Mouse (Mus musculus): ENCODE data around the gene Col4a3. TPM values are rescaled to one million over a fixed set of nuclear protein-coding genes. Genes with fewer than 3 reads are reported as not detected.

The Col4a3 gene
- polyA plus RNA-seq, 1 experiment from 2014 or later = 0.16 TPM

GRCm38 (mm10) chr1:82695915-82696314 is 109.2 kb downstream of the Col4a3 start:
- H3K4me2 ChIP-seq (ENCODE audit: low read depth, low read length) = no peak overlapping the region
- no peaks in the 10 kb centered on the region for H3K27me3 ChIP-seq (replicated peaks; ENCODE audit: control insufficient read depth, insufficient read depth, low read length)
- no peaks in the 10 kb centered on the region for H3K4me1 ChIP-seq (ENCODE audit: control insufficient read depth, insufficient read depth, low read length)
- no peak overlapping the region for H3K27ac ChIP-seq (ENCODE audit: low read length)
- WGBS = 54% methylated on average over 3 of the region's 3 CpGs
- H3K4me3 ChIP-seq (ENCODE audit: low read length) = no peak overlapping the region
- no peaks in the 10 kb centered on the region for H3K36me3 ChIP-seq (ENCODE audit: control insufficient read depth, insufficient read depth, low read length)
- no peaks in the 10 kb centered on the region for H3K9me3 ChIP-seq (ENCODE audit: control insufficient read depth, low read length)
- ATAC-seq = no peak
- H3K9ac ChIP-seq (ENCODE audit: low read depth, low read length) = no peak overlapping the region

DNA sequence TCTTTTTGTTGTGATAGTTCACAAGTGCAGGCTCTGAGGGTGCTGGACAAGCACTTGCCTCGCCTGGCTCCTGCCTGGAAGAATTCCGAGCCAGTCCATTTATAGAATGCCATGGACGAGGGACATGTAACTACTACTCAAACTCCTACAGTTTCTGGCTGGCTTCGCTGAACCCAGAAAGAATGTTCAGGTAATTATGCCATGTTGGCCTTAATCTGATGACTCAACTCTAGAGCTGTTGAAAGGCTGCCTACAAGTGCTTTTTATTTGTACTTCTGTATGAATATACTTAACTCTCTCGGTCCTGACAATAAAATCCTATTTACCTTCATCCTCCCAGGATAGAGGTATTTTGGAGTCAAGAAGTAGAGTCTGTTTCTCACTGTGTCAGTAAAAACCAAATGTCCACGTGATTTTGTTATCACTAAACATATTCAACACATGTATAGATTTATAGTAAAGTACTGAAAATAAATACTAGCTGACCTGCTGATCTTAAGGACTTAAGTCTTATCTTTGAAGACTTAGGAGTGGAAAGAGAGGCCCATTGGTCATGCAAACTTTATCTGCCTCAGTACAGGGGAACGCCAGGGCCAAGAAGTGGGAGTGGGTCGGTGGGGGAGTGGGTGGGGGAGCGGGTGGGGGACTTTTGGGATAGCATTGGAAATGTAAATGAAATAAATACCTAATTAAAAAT is 131.2 kb downstream of the Col4a3 start:
- H3K9ac ChIP-seq (ENCODE audit: low read depth, low read length) = no peak overlapping the region
- ATAC-seq = no peak
- H3K4me3 ChIP-seq (ENCODE audit: low read length) = no peak overlapping the region
- no peaks in the 10 kb centered on the region for H3K36me3 ChIP-seq (ENCODE audit: control insufficient read depth, insufficient read depth, low read length)
- no peaks in the 10 kb centered on the region for H3K27me3 ChIP-seq (replicated peaks; ENCODE audit: control insufficient read depth, insufficient read depth, low read length)
- H3K9me3 ChIP-seq (ENCODE audit: control insufficient read depth, low read length) = no peaks in the 10 kb centered on the region
- H3K4me2 ChIP-seq (ENCODE audit: low read depth, low read length) = no peak overlapping the region
- H3K27ac ChIP-seq (ENCODE audit: low read length) = no peak overlapping the region
- 67% methylated on average over 9 of the region's 9 CpGs for WGBS
- H3K4me1 ChIP-seq (ENCODE audit: control insufficient read depth, insufficient read depth, low read length) = no peaks in the 10 kb centered on the region

DNA sequence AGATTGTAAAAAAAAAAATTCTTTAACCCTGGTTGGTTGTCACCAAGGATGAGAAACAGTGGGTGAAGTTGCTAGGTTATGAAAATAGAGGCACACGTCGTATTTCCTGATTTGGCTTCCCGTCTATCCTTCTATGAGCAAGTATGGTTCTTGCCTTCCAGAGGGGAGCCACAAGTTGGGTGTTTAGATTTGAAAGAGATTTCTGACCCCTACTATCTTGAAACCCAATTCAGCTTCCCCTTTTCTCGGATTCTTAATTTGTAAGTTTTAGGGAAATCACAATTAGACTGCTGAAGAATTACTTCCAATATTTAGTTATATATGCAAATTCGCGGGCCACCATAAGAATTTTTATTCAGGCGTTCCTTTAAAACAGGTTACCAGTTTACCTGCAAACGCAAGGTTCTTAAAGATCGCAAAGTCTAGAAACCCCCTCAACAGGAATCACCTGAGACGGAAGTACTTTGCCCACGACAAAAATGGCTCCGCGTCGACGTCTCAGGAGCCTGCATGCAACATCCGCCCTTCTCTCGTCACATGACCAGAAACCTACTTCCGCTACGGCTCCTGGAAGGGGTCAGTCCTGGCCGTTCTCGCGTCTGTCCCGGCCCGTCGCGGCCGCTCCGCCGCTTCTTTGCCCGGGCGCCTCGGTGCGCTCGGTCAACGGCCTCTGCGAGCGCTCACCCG is 137.8 kb downstream of the Col4a3 start, which contains the start of gene Mff:
TSS of gene Mff (plus strand) at position 552 of the 687 bp plus-strand sequence.
- Histone ChIP-seq H3K4me1 (ENCODE audit: control insufficient read depth, insufficient read depth, low read length) (peaks cover 8% of the 10 kb centered on the region), H3K27ac (ENCODE audit: low read length) (peak within 1 kb of the TSS; percentile 77; the same call in 1 of the 2 replicates), H3K9me3 (ENCODE audit: control insufficient read depth, low read length) (no peaks in the 10 kb centered on the region), H3K36me3 (ENCODE audit: control insufficient read depth, insufficient read depth, low read length) (no peaks in the 10 kb centered on the region), H3K9ac (ENCODE audit: low read depth, low read length) (peak within 1 kb of the TSS; percentile 97), H3K4me3 (ENCODE audit: low read length) (peak within 1 kb of the TSS; percentile 95), H3K4me2 (ENCODE audit: low read depth, low read length) (peak within 1 kb of the TSS; percentile 95), H3K27me3 (replicated peaks; ENCODE audit: control insufficient read depth, insufficient read depth, low read length) (no peaks in the 10 kb centered on the region)
- peak; percentile 99 for ATAC-seq
- WGBS = 10% methylated on average over 38 of the region's 38 CpGs

GRCm38 (mm10) chr1:82725026-82725874 is 138.5 kb downstream of the Col4a3 start:
- Histone ChIP-seq H3K4me3 (ENCODE audit: low read length) (peak overlapping the region; percentile 95), H3K4me1 (ENCODE audit: control insufficient read depth, insufficient read depth, low read length) (peaks cover 8% of the 10 kb centered on the region), H3K36me3 (ENCODE audit: control insufficient read depth, insufficient read depth, low read length) (no peaks in the 10 kb centered on the region), H3K27me3 (replicated peaks; ENCODE audit: control insufficient read depth, insufficient read depth, low read length) (no peaks in the 10 kb centered on the region), H3K4me2 (ENCODE audit: low read depth, low read length) (peak overlapping the region; percentile 95), H3K9me3 (ENCODE audit: control insufficient read depth, low read length) (no peaks in the 10 kb centered on the region), H3K9ac (ENCODE audit: low read depth, low read length) (peak overlapping the region; percentile 97), H3K27ac (ENCODE audit: low read length) (peak overlapping the region; percentile 77; the same call in 1 of the 2 replicates)
- peak; percentile 99 for ATAC-seq
- WGBS = 2% methylated on average over 37 of the region's 37 CpGs

GRCm38 (mm10) chr1:82725875-82726185 is 139.1 kb downstream of the Col4a3 start:
- H3K27me3 ChIP-seq (replicated peaks; ENCODE audit: control insufficient read depth, insufficient read depth, low read length) = no peaks in the 10 kb centered on the region
- no peaks in the 10 kb centered on the region for H3K9me3 ChIP-seq (ENCODE audit: control insufficient read depth, low read length)
- ATAC-seq = no peak
- WGBS = 49% methylated on average over 4 of the region's 4 CpGs
- H3K36me3 ChIP-seq (ENCODE audit: control insufficient read depth, insufficient read depth, low read length) = no peaks in the 10 kb centered on the region
- peak overlapping the region; percentile 95 for H3K4me2 ChIP-seq (ENCODE audit: low read depth, low read length)
- no peak overlapping the region for H3K27ac ChIP-seq (ENCODE audit: low read length)
- H3K9ac ChIP-seq (ENCODE audit: low read depth, low read length) = peak overlapping the region; percentile 97; the same call in 1 of the 2 replicates
- peaks cover 8% of the 10 kb centered on the region for H3K4me1 ChIP-seq (ENCODE audit: control insufficient read depth, insufficient read depth, low read length)
- peak overlapping the region; percentile 95 for H3K4me3 ChIP-seq (ENCODE audit: low read length)

- Histone ChIP-seq H3K4me3 (ENCODE audit: low read length) (no peak overlapping the region), H3K4me2 (ENCODE audit: low read depth, low read length) (no peak overlapping the region), H3K27ac (ENCODE audit: low read length) (no peak overlapping the region), H3K9me3 (ENCODE audit: control insufficient read depth, low read length) (no peaks in the 10 kb centered on the region), H3K4me1 (ENCODE audit: control insufficient read depth, insufficient read depth, low read length) (peaks cover 8% of the 10 kb centered on the region), H3K36me3 (ENCODE audit: control insufficient read depth, insufficient read depth, low read length) (no peaks in the 10 kb centered on the region; the same call in 1 of the 2 replicates), H3K9ac (ENCODE audit: low read depth, low read length) (no peak overlapping the region), H3K27me3 (replicated peaks; ENCODE audit: control insufficient read depth, insufficient read depth, low read length) (no peaks in the 10 kb centered on the region)
- 88% methylated on average over 5 of the region's 5 CpGs for WGBS
- no peak for ATAC-seq
Measured at GRCm38 (mm10) chr1:82726482-82726881, 139.8 kb downstream of the Col4a3 start.

- H3K27ac ChIP-seq (ENCODE audit: low read length) = no peak overlapping the region
- H3K9me3 ChIP-seq (ENCODE audit: control insufficient read depth, low read length) = no peaks in the 10 kb centered on the region
- ATAC-seq = no peak
- 90% methylated on average over 1 of the region's 1 CpGs for WGBS
- H3K4me1 ChIP-seq (ENCODE audit: control insufficient read depth, insufficient read depth, low read length) = no peaks in the 10 kb centered on the region
- no peak overlapping the region for H3K9ac ChIP-seq (ENCODE audit: low read depth, low read length)
- no peaks in the 10 kb centered on the region for H3K27me3 ChIP-seq (replicated peaks; ENCODE audit: control insufficient read depth, insufficient read depth, low read length)
- H3K4me3 ChIP-seq (ENCODE audit: low read length) = no peak overlapping the region
- peaks cover 3% of the 10 kb centered on the region for H3K36me3 ChIP-seq (ENCODE audit: control insufficient read depth, insufficient read depth, low read length)
- H3K4me2 ChIP-seq (ENCODE audit: low read depth, low read length) = no peak overlapping the region
Measured at GRCm38 (mm10) chr1:82733357-82733756, 146.6 kb downstream of the Col4a3 start.

GRCm38 (mm10) chr1:82738066-82738465 is 151.3 kb downstream of the Col4a3 start:
- WGBS = 65% methylated on average over 1 of the region's 1 CpGs

DNA sequence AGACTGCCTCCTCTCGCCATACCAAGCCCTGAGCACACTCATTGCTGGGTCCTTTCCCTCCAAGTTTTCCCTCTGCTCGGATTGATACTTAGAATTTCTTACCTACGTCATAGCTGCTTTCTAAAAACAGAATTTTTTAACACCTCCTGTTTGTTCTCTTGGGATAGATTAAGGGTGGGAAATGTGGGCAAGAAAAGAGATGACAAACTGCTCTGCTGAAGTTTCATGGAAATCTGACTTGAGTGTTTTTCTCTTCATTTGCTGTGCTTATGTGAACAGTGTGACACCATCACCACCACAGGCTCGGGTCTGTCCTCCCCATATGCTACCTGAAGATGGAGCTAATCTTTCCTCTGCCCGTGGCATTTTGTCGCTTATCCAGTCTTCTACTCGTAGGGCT is 154.8 kb downstream of the Col4a3 start:
- H3K4me3 ChIP-seq (ENCODE audit: low read length) = no peak overlapping the region
- ATAC-seq = no peak
- 82% methylated on average over 7 of the region's 7 CpGs for WGBS
- no peaks in the 10 kb centered on the region for H3K36me3 ChIP-seq (ENCODE audit: control insufficient read depth, insufficient read depth, low read length)
- H3K9ac ChIP-seq (ENCODE audit: low read depth, low read length) = no peak overlapping the region
- no peaks in the 10 kb centered on the region for H3K27me3 ChIP-seq (replicated peaks; ENCODE audit: control insufficient read depth, insufficient read depth, low read length)
- H3K4me1 ChIP-seq (ENCODE audit: control insufficient read depth, insufficient read depth, low read length) = no peaks in the 10 kb centered on the region
- H3K4me2 ChIP-seq (ENCODE audit: low read depth, low read length) = no peak overlapping the region
- no peaks in the 10 kb centered on the region for H3K9me3 ChIP-seq (ENCODE audit: control insufficient read depth, low read length)
- H3K27ac ChIP-seq (ENCODE audit: low read length) = no peak overlapping the region

More at GRCm38 (mm10) chr1:82738066-82738465, 151.3 kb downstream of the Col4a3 start:
- Histone ChIP-seq H3K4me2 (ENCODE audit: low read depth, low read length) (no peak overlapping the region), H3K9me3 (ENCODE audit: control insufficient read depth, low read length) (no peaks in the 10 kb centered on the region), H3K4me3 (ENCODE audit: low read length) (no peak overlapping the region), H3K27ac (ENCODE audit: low read length) (no peak overlapping the region), H3K4me1 (ENCODE audit: control insufficient read depth, insufficient read depth, low read length) (no peaks in the 10 kb centered on the region), H3K36me3 (ENCODE audit: control insufficient read depth, insufficient read depth, low read length) (peaks cover 3% of the 10 kb centered on the region), H3K27me3 (replicated peaks; ENCODE audit: control insufficient read depth, insufficient read depth, low read length) (no peaks in the 10 kb centered on the region), H3K9ac (ENCODE audit: low read depth, low read length) (no peak overlapping the region)
- no peak for ATAC-seq
